Mouse (Mus musculus) gastrocnemius, adult 2 months (tissue): ENCODE data around the gene Rfx1. TPM values are rescaled to one million over a fixed set of nuclear protein-coding genes. Genes with fewer than 3 reads are reported as not detected.

ENCODE experiments used
- DNase-seq: peaks from one replicate; pipeline ENCODE4 v3.0.0; 2022
- H3K27ac ChIP-seq: fragments of 200-600 bp; 2 replicates; pipeline ENCODE4 v1.8.1; 2022; ENCODE audit warnings: mild to moderate bottlenecking
- H3K4me3 ChIP-seq: fragments of 200-600 bp; 2 replicates; pipeline ENCODE4 v1.8.1; 2022; ENCODE audit warnings: mild to moderate bottlenecking, moderate library complexity
- CTCF ChIP-seq: fragments of 200-600 bp; IDR thresholded peaks from 2 replicates; pipeline ENCODE4 v1.8.1; 2022; ENCODE audit warnings: antibody characterized with exemption, mild to moderate bottlenecking, moderate library complexity
- intact Hi-C: fragments of 180-260 bp; cut with DNase I; formaldehyde crosslinking; loops from one replicate; pipeline ENCODE4 v1.15.1; 2025
- total RNA-seq, 2 experiments: library from RNA; stranded (reverse); gene quantifications; 2 replicates each; pipeline ENCODE4 v1.2.3; 2021

Gene Rfx1
- total RNA-seq, 2 experiments from 2014 or later = 4.4 to 4.7 TPM

DNA sequence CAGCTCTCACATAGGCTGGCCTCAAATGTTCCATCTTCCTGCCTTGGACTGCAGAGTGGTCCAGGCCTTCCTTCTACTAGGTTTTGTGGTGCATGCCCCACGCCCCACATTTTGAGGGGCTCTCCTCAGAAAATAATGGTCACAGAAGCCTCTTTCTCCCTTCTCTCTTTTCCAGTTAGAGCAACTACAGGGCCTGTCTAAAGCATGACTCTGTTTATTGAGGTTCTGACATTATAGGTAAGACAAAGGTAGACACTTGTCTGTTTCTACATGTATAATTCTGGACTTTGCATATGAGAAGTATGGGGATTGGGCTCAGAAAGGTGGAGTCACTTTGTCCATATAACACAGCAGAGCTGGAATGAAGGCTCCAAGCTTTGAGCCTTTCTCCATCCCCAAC, 1.6 kb upstream of the Rfx1 start, which contains the start of gene Gm10643:
Gm10643 (minus strand) TSS at position 101 of the 400 bp plus-strand sequence.
- TF ChIP-seq CTCF = no peak
- Histone ChIP-seq H3K27ac (peak within 1 kb of the TSS; percentile 98), H3K4me3 (peak within 1 kb of the TSS; percentile 76)
- intact Hi-C loops = loop anchor here (5.0 kb wide), 2 partner anchors 37 to 53 kb away; partner anchors contain the start of genes 2210011C24Rik and Dcaf15
- DNase-seq = no peak

DNA sequence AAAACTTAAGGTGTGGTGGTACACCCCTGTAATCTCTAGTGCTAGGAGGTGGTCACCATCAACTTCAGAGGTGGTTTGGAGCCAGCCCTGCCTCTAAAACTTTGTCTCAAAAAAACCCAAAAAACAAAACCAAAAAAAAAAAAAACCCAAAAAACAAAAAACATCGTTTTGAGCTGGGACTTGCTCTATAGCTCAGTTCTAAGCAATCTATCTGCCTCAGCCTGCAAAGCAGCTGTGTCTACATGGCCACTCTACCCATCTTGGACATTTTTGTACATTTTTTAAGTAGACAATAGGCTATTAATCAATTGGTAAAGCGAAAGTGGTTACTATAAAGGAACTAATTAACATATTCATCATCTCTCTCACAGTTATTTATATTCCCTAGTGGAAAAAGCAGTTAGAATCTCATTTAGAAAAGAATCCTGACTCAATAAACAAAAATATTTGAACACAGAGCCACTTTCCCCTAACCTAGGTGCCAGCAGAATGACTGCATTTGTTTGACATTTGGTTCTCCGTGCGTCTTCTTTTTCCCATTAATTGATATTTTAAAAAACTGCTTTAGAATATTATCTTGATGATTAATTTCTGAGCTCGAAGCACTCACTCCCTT, 1.1 kb upstream of the Rfx1 start:
- H3K27ac ChIP-seq = peak overlapping the region; percentile 98
- no peak for DNase-seq
- no peak for TF ChIP-seq CTCF
- intact Hi-C loops = loop anchor here (5.0 kb wide), 2 partner anchors 37 to 53 kb away; partner anchors contain the start of genes 2210011C24Rik and Dcaf15
- H3K4me3 ChIP-seq = peak overlapping the region; percentile 76

DNA sequence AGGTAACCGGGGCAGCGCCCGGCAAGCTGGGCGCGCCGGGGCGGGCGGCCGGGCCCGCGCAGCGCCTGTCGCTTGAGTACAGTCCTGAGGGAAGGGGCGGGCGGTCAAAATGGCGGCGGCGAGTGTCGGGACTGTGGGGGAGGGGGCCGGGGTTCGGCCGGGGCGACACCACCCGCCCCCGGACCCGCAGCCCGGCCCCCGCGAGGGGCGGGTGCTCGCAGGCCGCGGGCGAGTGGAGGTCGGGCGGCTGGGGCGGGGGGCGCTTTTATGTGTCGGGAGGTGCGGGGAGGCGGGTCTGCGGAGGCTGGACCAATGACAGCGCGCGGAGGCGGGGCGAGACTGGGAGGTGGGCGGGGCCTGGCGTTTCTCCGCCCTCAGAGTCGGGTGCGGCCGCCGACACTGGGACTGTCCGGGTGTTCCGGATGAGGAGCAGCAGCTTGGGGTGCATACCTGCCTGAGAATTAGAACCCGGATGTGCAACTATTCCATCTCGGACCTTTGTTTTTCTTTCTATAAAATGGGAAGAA, 476 bp downstream of the Rfx1 start:
- intact Hi-C loops = loop anchor here (5.0 kb wide), 2 partner anchors 35 to 55 kb away; partner anchors contain the start of genes 2210011C24Rik and Dcaf15

DNA sequence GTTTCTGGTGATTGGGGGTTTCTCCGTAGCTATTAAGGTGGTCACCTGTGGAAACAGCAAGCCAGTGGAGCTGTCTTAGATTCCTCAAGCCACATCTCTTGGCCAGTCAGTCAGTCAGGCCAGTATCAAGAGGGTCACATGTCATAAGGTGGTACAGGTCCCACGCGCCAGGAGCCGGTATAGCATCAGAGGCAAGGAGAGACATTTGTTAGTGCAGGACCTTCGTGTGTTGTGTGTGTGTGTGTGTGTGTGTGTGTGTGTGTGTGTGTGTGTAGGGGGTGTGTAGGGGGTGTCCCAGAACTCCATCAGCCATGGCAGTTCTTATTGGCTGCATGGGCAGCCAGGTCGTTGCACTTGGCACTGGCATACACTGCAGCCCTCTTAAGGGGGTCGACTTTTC, 1.3 kb downstream of the Rfx1 start:
- peak overlapping the region; percentile 95 for H3K27ac ChIP-seq
- no peak for DNase-seq
- peak overlapping the region; percentile 91 for H3K4me3 ChIP-seq
- intact Hi-C loops = loop anchor here (5.0 kb wide), 2 partner anchors 34 to 56 kb away; partner anchors contain the start of genes 2210011C24Rik and Dcaf15
- TF ChIP-seq CTCF = no peak

More for the DNA sequence above, 476 bp downstream of the Rfx1 start:
- Histone ChIP-seq H3K4me3 (peak overlapping the region; percentile 91), H3K27ac (peak overlapping the region; percentile 95)
- DNase-seq = peak; percentile 97
- TF ChIP-seq CTCF = no peak

DNA sequence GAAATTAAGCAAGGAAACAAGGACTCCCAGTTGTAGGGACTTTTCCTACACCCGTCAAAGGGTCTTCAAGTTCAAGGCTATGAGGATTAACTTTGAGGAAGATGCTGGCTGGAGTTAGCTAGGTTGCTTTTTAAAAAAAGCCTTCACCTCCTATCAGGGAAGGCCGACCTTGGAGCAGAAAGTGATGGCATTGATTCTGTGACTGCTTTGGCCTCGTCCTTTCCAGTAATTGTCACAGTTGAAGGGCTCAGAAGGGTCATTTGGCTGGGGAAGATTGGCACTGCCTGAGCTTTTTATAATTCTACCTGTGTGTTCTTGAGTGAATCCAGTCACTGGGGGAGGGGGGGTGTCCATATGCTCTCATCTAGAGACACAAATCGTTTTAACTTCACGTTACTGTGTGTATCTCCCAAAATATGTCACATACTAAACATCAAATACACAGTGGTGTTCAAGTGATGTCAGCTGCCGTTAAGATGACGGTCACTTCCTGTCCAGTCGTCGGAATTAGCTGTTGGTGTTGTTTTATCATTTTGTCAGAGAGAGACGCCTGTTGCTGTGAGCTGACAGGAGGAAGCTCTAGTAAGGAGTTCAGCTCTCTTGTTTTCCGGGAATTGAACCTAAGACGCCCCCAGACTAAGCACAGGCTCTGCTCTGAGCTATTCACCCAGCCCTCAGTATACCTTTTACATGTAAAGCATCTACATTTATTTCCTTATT, 1.8 kb downstream of the Rfx1 start:
- no peak for TF ChIP-seq CTCF
- intact Hi-C loops = loop anchor here (5.0 kb wide), 2 partner anchors 34 to 56 kb away; partner anchors contain the start of genes 2210011C24Rik and Dcaf15
- no peak for DNase-seq
- peak overlapping the region; percentile 85 for H3K27ac ChIP-seq
- H3K4me3 ChIP-seq = no peak overlapping the region

DNA sequence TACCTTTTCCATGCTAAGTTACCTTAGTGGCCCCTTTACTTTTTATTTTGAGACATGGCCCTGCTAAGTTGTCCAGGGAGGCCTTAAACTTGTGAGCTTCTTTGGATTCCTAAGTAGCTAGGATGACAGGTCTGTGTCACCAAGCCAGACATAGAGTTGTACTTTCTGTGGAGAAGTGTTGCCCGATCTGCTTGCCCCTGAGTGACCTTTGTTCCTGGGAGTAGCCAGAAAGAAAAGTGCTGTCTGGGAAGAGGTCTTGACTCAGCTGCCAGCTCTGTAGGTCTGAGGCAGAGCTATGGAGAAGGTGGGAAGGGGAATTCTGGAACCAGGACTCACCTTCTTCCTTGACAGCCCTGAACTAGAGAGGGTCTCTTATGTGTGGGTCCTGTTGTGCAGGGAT, 2.5 kb downstream of the Rfx1 start:
- DNase-seq = no peak
- Histone ChIP-seq H3K4me3 (no peak overlapping the region), H3K27ac (peak overlapping the region; percentile 85)
- TF ChIP-seq CTCF = no peak
- intact Hi-C loops = loop anchor here (5.0 kb wide), 2 partner anchors 33 to 57 kb away; partner anchors contain the start of genes 2210011C24Rik and Dcaf15

DNA sequence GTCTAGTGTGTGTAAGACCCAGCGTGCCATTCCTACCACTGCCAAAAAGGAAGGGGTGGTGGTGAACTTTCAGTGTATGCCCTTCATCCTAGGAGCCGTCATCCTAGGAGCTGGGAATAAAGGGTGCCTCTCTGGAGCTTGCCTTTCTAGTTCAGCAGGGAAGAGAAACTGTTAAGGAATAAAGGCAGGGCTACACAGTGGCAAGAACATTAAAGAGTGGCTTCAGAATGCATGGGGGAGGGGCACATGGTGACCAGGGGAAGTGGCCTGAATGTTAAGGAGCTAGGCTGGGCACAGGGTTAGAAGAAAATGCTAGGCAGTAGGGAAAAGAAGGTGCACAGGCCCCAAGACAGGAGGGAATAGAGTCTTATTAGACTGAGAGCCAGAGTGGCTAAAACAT, 3.1 kb downstream of the Rfx1 start:
- Histone ChIP-seq H3K27ac (peak overlapping the region; percentile 85), H3K4me3 (no peak overlapping the region)
- no peak for TF ChIP-seq CTCF
- intact Hi-C loops = loop anchor here (5.0 kb wide), 2 partner anchors 33 to 57 kb away; partner anchors contain the start of genes 2210011C24Rik and Dcaf15
- no peak for DNase-seq

DNA sequence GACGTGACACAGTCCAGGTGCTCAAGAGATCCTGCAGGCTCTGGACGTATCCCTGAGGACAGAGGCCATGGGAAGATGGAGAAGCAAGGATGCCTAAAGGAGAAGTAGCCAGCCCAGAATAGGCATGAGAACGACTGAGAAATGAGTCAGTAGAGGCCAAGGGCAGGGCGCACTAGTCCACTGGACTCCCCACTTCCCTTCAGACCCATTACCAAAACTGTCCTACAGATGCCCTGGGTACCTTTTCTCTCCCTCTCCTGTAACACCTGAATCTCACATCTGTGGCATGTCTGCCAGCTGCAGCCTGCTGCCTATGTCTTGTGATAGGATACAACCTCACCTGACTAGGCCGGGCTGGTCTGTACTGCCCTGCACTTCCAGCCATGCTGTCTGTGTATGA, 3.6 kb downstream of the Rfx1 start:
- Histone ChIP-seq H3K4me3 (no peak overlapping the region), H3K27ac (peak overlapping the region; percentile 85)
- no peak for TF ChIP-seq CTCF
- intact Hi-C loops = no loop called here
- DNase-seq = no peak

DNA sequence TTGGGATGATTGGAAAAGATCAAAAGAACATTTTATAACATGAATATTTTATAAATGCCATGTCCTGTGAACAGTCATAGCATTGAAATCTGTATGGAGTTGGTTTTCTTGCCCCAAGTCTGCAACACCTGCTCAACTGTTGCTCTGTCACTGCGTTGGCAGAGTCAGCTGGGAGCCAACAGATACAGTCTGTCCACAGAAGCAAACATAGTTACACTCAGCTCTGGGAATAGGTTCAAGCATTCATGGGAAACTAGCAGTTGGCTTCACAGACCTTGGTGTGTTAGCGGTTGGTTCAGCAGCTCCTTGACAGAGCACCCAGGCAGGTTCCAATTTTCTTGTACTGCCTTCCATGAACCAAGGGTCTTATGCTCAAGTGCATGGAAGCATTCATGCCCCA, 4.0 kb downstream of the Rfx1 start:
- TF ChIP-seq CTCF = no peak
- Histone ChIP-seq H3K4me3 (no peak overlapping the region), H3K27ac (peak overlapping the region; percentile 85)
- peak; percentile 54 for DNase-seq
- intact Hi-C loops = no loop called here

DNA sequence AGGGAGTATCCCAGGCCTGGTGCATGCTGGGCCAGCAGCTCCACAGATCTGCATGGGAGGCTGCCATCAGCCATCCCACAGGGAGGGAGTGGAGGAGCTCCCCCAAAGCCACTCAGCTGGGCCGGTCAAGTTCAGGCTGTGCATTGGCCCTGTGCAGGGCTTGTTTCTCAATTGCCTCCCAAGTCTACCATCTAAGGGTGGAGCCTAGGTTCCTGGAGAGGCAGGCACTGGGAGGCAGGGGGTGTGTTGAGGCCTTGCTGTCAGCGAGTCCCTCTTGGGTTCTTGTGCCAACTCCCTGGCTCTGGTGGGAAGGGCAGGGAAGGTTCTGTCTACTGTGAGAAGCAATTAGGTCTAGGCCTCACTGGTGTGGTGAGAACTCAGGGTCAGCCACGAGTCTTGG, 5.3 kb downstream of the Rfx1 start:
- H3K27ac ChIP-seq = peak overlapping the region; percentile 62
- intact Hi-C loops = no loop called here
- DNase-seq = no peak
- H3K4me3 ChIP-seq = no peak overlapping the region
- TF ChIP-seq CTCF = no peak

DNA sequence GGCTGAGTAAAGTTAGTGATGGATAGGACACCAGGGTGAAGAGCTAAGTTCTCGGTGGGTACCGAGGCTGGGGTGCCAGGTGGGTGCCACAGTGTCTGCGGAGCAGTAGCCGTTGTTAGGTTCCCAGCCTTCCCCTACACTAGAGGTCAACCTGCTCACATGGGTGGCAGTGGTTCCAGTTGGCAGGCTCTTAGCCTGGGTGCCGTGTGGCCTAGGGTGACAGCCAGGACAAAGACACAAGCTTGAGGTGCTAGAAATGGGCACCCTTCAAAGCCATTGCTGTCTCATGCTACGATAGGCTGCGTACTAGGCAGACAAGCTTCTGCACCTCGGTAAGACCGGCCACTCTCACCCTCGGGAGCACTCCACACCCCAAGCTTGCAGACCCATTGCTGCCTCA, 5.7 kb downstream of the Rfx1 start:
- no peak for TF ChIP-seq CTCF
- DNase-seq = no peak
- Histone ChIP-seq H3K27ac (peak overlapping the region; percentile 62), H3K4me3 (no peak overlapping the region)
- intact Hi-C loops = no loop called here

DNA sequence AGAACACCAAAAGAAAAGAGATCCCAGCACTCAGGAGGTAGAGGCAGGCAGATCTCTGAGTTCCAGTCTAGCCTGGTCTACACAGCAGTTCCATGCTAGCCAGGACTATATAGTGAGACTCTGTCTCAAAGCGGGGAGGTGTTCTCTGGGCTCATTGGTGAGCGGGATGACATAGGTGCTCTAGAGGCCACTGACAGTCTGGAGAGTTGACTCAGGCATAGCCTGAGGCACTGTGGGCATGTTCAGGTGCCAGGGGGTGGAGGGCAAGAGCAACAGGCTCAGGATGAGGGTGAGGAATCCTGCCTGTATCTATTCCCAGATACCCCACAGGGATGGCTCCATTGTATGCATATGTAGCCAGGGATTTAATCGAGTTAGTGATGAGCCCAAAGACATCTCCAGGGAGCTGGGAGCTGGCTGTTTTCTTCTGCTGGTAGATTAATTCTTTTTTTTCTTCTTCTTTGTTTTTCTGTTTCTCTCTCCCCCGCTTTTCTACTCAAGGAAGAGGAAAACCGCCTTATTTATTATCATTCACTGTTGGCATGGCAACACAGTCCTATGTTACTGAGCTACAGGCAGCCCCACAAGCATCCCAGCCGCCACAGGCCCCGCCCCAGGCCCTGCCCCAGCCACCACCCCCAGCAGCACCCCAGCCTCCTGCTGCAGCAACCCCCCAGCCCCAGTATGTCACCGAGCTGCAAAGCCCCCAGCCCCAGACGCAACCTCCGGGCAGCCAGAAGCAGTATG, 6.8 kb downstream of the Rfx1 start:
- no peak for DNase-seq
- Histone ChIP-seq H3K4me3 (no peak overlapping the region), H3K27ac (peak overlapping the region; percentile 62; the same call in 1 of the 2 replicates)
- intact Hi-C loops = no loop called here
- no peak for TF ChIP-seq CTCF
